Mouse (Mus musculus): ENCODE results near the gene Ctnnal1. TPM values are rescaled to one million over a fixed set of nuclear protein-coding genes. Genes with fewer than 3 reads are reported as not detected.

The Ctnnal1 gene
- total RNA-seq (2023) = 1 to 10 TPM; 1.5 to 2.5 TPM

GRCm38 (mm10) chr4:56865003-56865511, at the start of gene Ctnnal1:
Ctnnal1 (minus strand) TSS chr4:56865188.

GRCm38 (mm10) chr4:56801907-56802668, 62.9 kb downstream of the Ctnnal1 start, which contains the start of the genes Elp1 and Fam206a:
Elp1 (minus strand) TSS chr4:56802331.
Fam206a (plus strand) TSS chr4:56802345.

Other genes starting within 250 kb of the Ctnnal1 start
- gene Gm26657, start 125.1 kb downstream of the Ctnnal1 start, total RNA-seq (2023) = not detected
- 1 to 10 TPM; 1.6 to 1.9 TPM for gene Actl7b, start 123.7 kb downstream of the Ctnnal1 start, total RNA-seq (2023)
- gene Actl7a, start 121.8 kb downstream of the Ctnnal1 start, total RNA-seq (2023) = not detected
- 10 to 100 TPM; 38.2 to 48.2 TPM for gene Elp1, start 62.9 kb downstream of the Ctnnal1 start, total RNA-seq (2023)
- 10 to 100 TPM; 17.5 to 19.9 TPM for gene Fam206a, start 62.8 kb downstream of the Ctnnal1 start, total RNA-seq (2023)
- 10 to 100 TPM; 34.1 to 34.3 TPM for gene Tmem245, start 82.2 kb upstream of the Ctnnal1 start, total RNA-seq (2023)
- gene Frrs1l, start 125.2 kb upstream of the Ctnnal1 start, total RNA-seq (2023) = not detected